Mouse (Mus musculus): ENCODE measurements around the gene Dhh.
"Not testable (repeated sequence)": the region's sequence is repeated elsewhere in the genome, so short reads cannot be mapped to it uniquely, and the experiment has no call there.

GRCm38 (mm10) chr15:98933004-98933671, 34.8 kb upstream of the Dhh start:
- TF ChIP-seq GATA1 (IDR thresholded peaks at IDR 0.05; ENCODE audit: borderline replicate concordance, low read length); FLI1 (IDR thresholded peaks at IDR 0.05; ENCODE audit: low read length): not testable (repeated sequence)

Data from megakaryocyte, embryonic 14.5 days (primary cell).